Mouse (Mus musculus) right cerebral cortex, postnatal 36 days (tissue): Measurements from ENCODE around the gene Gm5431.
"Not testable (repeated sequence)": the region's sequence is repeated elsewhere in the genome, so short reads cannot be mapped to it uniquely, and the experiment has no call there.

Experiments used
- DNase-seq, 2 experiments: peaks; one replicate each; pipeline ENCODE4 v3.0.0; 2022; ENCODE audit warnings: low spot score in 2 of 2, mixed read lengths in 1 of 2

Gene Gm5431

GRCm38 (mm10) chr11:48902021-48902420, at the start of gene Gm5431:
Gm5431 (minus strand) TSS chr11:48902214.
- DNase-seq, result no peak

DNA sequence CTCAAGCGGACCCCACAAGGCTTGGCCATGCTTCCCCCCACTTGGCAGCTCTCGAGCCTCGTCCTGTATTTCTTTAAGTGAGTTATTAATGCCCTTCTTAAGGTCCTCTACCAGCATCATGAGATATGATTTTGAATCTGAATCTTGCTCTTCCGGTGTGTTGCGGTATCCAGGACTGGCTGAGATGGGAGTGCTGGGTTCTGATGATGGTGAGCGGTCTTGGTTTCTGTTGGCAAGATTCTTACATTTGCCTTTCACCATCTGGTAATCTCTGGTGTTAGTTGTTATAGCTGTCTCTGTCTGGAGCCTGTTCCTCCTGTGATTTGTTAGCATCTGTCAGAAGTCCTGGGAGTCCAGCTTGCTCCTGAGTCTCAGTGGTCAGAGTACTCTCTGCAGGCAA, 44.1 kb upstream of the Gm5431 start, which contains the start of gene Psme2b:
Gene Psme2b (minus strand): TSS at position 101 of the 400 bp plus-strand sequence.
- not testable (repeated sequence) for DNase-seq

DNA sequence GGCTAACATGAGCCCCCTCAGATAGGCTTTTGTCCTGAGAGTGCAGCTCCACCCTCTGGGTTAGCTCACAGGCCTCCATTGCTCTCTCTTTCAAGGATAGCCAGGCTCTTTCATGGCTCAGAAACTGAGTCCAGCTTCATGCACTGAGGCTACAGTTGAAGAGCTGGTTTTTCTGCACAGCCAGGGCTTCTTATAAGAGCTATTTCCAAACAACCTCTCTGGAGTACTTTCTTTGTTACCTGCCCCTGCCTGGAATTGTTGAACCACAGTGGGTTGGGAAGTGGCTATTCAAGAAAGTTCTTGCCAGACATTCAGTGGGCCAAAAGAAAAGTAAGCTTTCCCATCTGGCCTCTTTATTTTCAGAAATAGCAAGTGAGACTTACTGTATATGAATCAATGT, 37.3 kb upstream of the Gm5431 start:
- DNase-seq, result not testable (repeated sequence)

DNA sequence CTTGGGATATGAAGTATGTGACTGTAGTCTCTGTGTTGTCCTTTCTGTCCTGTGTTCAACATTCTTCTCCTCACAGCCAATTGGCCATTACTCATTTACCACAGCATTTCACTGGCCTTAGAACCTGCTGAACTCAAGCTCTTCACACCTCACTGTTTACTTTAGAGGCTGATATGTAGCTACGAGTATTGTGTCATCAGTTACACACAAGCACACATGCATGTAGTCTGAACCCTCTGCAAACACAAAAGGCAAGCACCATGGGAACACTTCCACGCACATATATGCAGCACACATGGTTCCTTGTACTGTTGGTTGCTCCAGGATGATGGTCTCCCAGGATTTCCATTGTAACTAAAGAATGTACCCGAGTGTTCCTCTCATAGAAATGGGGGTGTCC, 33.3 kb upstream of the Gm5431 start:
- not testable (repeated sequence) for DNase-seq

- DNase-seq, result not testable (repeated sequence)
These were observed 31.9 kb upstream of the Gm5431 start for GRCm38 (mm10) chr11:48933923-48934322.

- not testable (repeated sequence) for DNase-seq
These were observed 31.4 kb upstream of the Gm5431 start for GRCm38 (mm10) chr11:48933422-48933821.

- DNase-seq, result not testable (repeated sequence)
These were observed 26.1 kb upstream of the Gm5431 start for GRCm38 (mm10) chr11:48928068-48928467.

- DNase-seq, result not testable (repeated sequence)
These were observed 24.4 kb upstream of the Gm5431 start for GRCm38 (mm10) chr11:48926437-48926836.

DNA sequence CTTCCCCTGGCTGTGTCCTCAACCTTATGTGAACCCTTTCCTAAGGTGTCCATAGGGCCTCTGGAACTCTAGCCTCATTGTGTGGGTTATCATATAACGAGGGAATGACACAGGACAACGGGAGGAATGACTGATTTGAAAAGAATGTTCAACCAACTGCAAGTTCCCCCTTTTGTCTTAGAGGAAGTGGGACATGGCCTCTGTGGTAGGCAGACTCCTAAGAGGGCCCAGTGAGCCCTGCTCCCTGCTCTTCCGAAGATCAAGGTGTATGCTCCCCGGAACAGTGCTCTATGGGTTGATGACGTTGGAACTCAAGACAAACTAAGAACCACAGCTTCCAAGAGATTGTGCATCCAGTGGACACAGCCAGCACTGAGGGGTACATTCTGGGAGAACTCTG, 21.8 kb upstream of the Gm5431 start:
- DNase-seq, result not testable (repeated sequence)

DNA sequence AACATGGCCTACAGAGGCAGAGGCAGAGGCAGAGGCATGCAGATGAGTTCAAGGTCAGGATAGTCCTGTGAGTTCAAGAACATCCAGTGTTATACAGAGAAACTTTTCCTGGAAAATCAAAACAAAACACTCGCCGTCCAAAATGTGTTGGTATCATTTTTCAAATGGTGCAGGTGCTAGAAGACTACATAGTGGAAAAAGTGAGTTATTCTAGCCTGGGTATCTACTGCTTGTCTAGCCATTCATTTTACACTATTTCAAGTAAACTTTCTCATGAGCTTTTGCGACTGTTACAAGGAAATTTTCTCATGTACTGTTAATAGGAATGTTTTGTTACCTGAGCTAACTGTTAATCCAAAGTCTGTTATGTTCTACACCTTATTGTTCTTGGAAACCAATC, 16.4 kb upstream of the Gm5431 start:
- no peak for DNase-seq

DNA sequence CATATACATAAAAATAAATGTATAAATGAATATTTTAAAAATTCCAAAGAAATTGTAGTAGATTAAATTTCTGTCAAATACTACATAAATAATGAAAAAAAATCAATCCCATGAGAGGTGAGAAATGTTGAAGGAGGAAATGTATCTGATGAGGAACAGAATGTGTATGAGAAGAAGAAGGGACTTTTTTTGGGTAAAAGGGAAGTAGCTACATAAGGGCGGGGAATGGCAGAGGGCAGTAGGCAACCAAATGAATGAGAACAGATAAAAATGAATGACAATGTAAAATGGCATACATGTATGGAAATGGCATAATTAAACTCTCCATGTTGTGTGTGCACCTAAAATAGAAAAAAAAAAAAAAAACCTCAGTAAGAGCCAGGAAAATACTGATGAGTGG, 11.6 kb upstream of the Gm5431 start:
- DNase-seq, result no peak

DNA sequence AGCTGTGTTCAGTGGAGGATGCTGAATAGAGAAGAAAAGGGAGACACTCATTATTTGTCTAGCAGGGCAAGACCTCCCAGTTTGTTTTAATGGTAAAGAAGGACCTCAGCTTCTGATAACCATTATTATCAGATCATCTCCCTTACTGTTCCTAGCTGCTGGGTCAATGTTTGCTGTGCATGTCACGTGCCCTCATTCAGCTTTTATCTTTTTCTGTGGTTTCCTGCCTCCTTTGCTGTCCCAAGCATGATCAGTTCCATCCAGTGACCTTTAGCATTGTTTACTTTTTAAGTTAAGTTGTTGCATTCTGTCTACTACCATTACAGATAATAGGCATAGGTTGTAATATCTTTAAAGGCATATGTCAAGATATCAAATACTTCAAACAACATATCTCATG, 6.4 kb upstream of the Gm5431 start:
- no peak for DNase-seq

DNA sequence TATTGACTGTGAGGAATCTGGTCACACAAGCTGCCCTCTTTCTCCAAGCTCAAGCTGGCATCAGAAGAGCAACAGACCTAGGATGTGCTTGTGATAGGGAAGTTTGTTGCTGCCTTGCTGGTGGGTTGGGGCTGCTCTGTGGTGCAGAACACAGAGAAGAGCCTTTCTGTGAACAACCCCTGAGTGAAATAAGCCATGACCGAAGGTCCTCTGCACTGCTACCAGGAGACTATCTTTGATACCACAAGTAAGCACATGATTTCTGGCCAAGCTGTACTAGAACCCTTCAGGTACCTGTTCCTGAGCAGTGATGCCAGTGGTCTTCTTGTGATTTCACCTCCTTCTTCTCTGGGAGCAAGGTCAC, 465 bp downstream of the Gm5431 start:
- not testable (repeated sequence) for DNase-seq

GRCm38 (mm10) chr11:48900654-48901566, 1.1 kb downstream of the Gm5431 start:
- not testable (repeated sequence) for DNase-seq

DNA sequence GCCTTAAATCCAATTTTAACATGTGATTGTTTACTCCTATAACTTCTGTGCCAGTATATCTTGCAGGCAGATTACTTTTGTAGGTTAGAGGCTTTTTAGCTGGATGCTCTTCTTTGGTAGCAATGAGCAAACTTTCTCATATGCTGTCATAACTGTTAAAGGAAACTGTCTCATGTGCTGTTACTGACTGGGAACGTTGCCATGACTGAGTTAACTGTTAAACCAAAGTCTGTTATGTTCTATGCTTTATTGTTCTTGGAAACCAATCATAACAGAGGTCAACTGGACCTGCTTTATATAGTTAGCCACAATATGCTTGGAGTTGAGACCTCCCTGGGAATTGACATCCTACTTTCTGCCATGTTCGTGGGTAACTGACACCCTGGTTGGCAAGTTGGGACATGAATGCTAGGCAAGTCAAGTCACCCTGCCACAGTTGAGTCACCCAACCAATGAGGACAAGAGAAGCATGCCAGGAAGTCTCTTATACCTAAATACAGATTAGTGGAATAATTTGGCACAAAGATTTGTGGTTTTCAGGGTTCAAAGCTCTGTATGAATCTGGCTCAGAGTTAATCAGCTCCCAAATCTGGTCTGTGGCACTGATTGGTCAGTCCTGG, 3.1 kb downstream of the Gm5431 start:
- no peak for DNase-seq

- DNase-seq, result no peak
These were observed 25.3 kb downstream of the Gm5431 start for GRCm38 (mm10) chr11:48876680-48877079.

DNA sequence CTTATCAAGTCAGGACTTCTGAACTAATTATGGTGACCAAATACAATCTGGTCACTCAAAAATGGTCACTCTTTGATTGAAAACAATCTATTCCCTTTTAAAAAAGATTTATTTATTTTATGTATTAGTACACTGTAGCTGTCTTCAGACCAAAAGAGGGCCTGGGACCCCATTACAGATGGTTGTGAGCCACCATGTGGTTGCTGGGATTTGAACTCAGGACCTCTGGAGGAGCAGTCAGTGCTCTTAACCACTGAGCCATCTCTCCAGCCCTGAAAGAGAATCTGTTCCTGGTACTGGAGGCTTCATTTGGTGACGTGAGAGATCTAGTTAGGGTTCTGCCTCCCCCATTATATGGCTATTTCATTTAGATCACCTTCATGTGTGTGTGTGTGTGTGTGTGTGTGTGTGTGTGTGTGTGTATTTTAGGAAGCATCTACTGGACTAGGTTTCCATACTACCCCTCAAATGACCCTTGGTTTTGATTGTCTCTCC, 26.6 kb downstream of the Gm5431 start:
- DNase-seq, result not testable (repeated sequence)

- DNase-seq, result no peak
These were observed 27.5 kb downstream of the Gm5431 start for GRCm38 (mm10) chr11:48874465-48874864.

GRCm38 (mm10) chr11:48873591-48874290, 28.3 kb downstream of the Gm5431 start:
- DNase-seq, result no peak

GRCm38 (mm10) chr11:48872695-48873300, 29.2 kb downstream of the Gm5431 start:
- no peak for DNase-seq

DNA sequence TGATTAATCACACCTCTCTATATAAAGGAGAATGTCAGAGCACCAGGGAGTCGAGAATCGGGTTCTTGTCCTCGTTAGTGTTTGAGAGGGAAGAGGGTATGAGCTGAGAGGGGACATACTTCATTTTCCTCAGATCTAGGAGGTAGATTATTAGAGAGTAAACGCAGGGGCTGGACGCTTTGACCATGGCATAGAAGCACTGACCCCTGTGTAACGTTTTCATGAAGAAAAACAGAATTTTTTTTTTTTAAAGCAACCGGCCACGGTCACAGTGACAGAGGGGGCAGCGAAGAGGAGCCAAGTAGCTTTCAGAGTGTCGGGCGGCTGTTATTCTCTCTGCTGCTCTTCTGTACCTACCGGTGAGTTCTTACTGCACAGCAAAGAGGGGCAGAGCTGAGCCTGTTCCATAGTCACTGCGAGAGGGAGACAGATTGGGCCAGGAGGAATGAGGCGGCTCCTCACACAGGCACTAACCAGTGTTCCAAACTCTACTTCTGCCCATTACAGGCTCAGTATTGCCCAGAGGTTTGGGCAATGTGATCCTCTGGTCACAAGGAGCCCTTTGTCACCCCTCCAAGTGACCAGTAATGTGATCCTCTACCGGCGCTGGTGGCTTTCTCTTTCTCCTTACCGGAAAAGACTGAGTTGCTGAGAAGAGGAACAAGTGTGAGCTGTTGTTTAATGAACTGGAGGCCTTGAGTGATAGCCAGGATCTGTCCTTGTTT, 30.0 kb downstream of the Gm5431 start:
- DNase-seq, result no peak
